Mouse (Mus musculus): ENCODE results near the gene Csnk1g1. TPM values are rescaled to one million over a fixed set of nuclear protein-coding genes. Genes with fewer than 3 reads are reported as not detected.

The Csnk1g1 gene
- polyA plus RNA-seq, 1 experiment, result 69.5 TPM

DNA sequence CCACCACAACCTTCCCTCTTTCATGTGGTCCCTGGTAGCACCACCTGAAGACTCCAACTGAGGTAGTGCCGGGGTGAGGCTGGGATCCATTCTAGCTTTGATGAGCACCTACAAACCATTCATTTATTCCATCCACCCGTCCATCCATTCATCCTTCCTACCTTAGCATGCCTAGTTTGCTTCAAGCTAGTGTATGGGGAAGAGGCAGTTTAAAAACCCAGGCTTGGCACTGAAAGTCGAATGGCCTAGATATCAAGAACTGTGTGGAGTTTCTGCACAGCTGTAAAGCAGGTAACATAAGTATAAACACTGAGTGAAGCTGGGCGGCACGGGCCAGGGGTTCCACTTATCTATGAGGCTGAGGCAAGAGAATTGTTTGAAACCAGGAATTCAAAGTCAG is 161.4 kb downstream of the Csnk1g1 start:
- Histone ChIP-seq H3K27me3 (ENCODE audit: control insufficient read depth, insufficient read depth, low read length, poor library complexity, severe bottlenecking) (peaks cover 2% of the 10 kb centered on the region; the same call in 1 of the 2 replicates), H3K9ac (ENCODE audit: low read depth, poor library complexity, severe bottlenecking) (no peak overlapping the region), H3K9me3 (replicated peaks; ENCODE audit: control insufficient read depth, insufficient read depth, low read length, poor library complexity, severe bottlenecking) (no peaks in the 10 kb centered on the region; the same call in 1 of the 2 replicates), H3K27ac (ENCODE audit: insufficient read depth, low read length) (no peak overlapping the region), H3K36me3 (ENCODE audit: control insufficient read depth, insufficient read depth, low read length, poor library complexity, severe bottlenecking) (peaks cover 11% of the 10 kb centered on the region), H3K4me3 (ENCODE audit: low read depth, low read length) (no peak overlapping the region), H3K4me1 (ENCODE audit: control insufficient read depth, insufficient read depth, low read length) (peaks cover 5% of the 10 kb centered on the region)
- TF ChIP-seq EP300 (IDR thresholded peaks at IDR 0.05; ENCODE audit: insufficient read depth, low read depth, low read length) (no peak), POLR2A (IDR thresholded peaks at IDR 0.05; ENCODE audit: insufficient read depth, low read length) (no peak), CTCF (IDR thresholded peaks at IDR 0.05; ENCODE audit: low read depth, low read length) (no peak)

DNA sequence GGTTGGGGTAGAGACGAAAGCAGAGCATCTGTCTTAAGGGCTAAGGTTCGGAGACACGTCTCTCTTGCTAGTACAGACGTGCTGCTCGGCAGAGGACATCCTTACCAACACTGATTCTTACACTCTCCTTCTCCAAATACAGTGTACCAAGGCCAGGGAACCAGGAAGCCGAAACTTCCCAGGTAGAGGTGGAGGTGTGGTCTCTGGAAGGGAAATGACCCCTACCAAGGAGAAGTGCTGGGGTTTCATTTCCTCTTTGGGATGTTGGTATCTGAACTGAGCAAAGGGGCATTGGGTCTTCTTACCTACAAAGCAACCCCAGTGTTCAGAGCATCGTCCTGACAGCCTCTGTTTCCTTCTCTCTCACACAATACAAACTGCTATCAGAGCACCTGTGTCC is 164.0 kb downstream of the Csnk1g1 start:
- no peak overlapping the region for H3K27ac ChIP-seq (ENCODE audit: insufficient read depth, low read length)
- H3K4me1 ChIP-seq (ENCODE audit: control insufficient read depth, insufficient read depth, low read length), result peaks cover 4% of the 10 kb centered on the region
- peaks cover 2% of the 10 kb centered on the region; the same call in 1 of the 2 replicates for H3K27me3 ChIP-seq (ENCODE audit: control insufficient read depth, insufficient read depth, low read length, poor library complexity, severe bottlenecking)
- H3K9me3 ChIP-seq (replicated peaks; ENCODE audit: control insufficient read depth, insufficient read depth, low read length, poor library complexity, severe bottlenecking), result no peaks in the 10 kb centered on the region; the same call in 1 of the 2 replicates
- no peak for TF ChIP-seq CTCF (IDR thresholded peaks at IDR 0.05; ENCODE audit: low read depth, low read length)
- TF ChIP-seq EP300 (IDR thresholded peaks at IDR 0.05; ENCODE audit: insufficient read depth, low read depth, low read length), result no peak
- no peak for TF ChIP-seq POLR2A (IDR thresholded peaks at IDR 0.05; ENCODE audit: insufficient read depth, low read length)
- no peak overlapping the region for H3K4me3 ChIP-seq (ENCODE audit: low read depth, low read length)
- no peaks in the 10 kb centered on the region for H3K36me3 ChIP-seq (ENCODE audit: control insufficient read depth, insufficient read depth, low read length, poor library complexity, severe bottlenecking)
- no peak overlapping the region for H3K9ac ChIP-seq (ENCODE audit: low read depth, poor library complexity, severe bottlenecking)

- no peaks in the 10 kb centered on the region; the same call in 1 of the 2 replicates for H3K9me3 ChIP-seq (replicated peaks; ENCODE audit: control insufficient read depth, insufficient read depth, low read length, poor library complexity, severe bottlenecking)
- H3K9ac ChIP-seq (ENCODE audit: low read depth, poor library complexity, severe bottlenecking), result no peak overlapping the region
- H3K4me1 ChIP-seq (ENCODE audit: control insufficient read depth, insufficient read depth, low read length), result no peaks in the 10 kb centered on the region
- no peak overlapping the region for H3K4me3 ChIP-seq (ENCODE audit: low read depth, low read length)
- H3K27me3 ChIP-seq (ENCODE audit: control insufficient read depth, insufficient read depth, low read length, poor library complexity, severe bottlenecking), result no peaks in the 10 kb centered on the region
- TF ChIP-seq EP300 (IDR thresholded peaks at IDR 0.05; ENCODE audit: insufficient read depth, low read depth, low read length) (no peak), CTCF (IDR thresholded peaks at IDR 0.05; ENCODE audit: low read depth, low read length) (no peak)
- no peaks in the 10 kb centered on the region for H3K36me3 ChIP-seq (ENCODE audit: control insufficient read depth, insufficient read depth, low read length, poor library complexity, severe bottlenecking)
- no peak overlapping the region for H3K27ac ChIP-seq (ENCODE audit: insufficient read depth, low read length)
These were observed 169.3 kb downstream of the Csnk1g1 start for GRCm38 (mm10) chr9:66078072-66078471.

DNA sequence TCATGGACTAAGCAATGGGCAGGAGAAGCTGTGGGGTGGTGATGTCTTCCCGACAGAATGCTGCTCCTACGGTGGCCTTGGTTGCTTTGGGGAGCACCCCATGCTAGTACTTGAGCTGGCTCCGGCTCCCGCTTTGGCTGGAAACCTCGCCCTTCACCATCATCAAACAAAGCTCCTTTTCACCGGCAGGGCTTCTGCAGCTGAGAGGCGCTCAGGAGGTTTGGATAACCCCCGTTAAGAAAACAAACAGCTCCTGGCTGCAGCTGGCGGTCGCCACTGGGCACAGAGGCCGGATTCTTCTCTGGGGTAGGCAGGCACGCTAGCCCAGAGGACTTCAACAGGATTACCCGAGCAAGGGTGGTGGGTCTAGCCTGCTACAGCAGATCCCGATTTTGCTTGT is 169.8 kb downstream of the Csnk1g1 start:
- no peak overlapping the region for H3K9ac ChIP-seq (ENCODE audit: low read depth, poor library complexity, severe bottlenecking)
- no peaks in the 10 kb centered on the region; the same call in 1 of the 2 replicates for H3K9me3 ChIP-seq (replicated peaks; ENCODE audit: control insufficient read depth, insufficient read depth, low read length, poor library complexity, severe bottlenecking)
- no peaks in the 10 kb centered on the region for H3K27me3 ChIP-seq (ENCODE audit: control insufficient read depth, insufficient read depth, low read length, poor library complexity, severe bottlenecking)
- H3K27ac ChIP-seq (ENCODE audit: insufficient read depth, low read length), result no peak overlapping the region
- H3K4me3 ChIP-seq (ENCODE audit: low read depth, low read length), result no peak overlapping the region
- TF ChIP-seq POLR2A (IDR thresholded peaks at IDR 0.05; ENCODE audit: insufficient read depth, low read length) (no peak), CTCF (IDR thresholded peaks at IDR 0.05; ENCODE audit: low read depth, low read length) (no peak), EP300 (IDR thresholded peaks at IDR 0.05; ENCODE audit: insufficient read depth, low read depth, low read length) (no peak)
- no peaks in the 10 kb centered on the region for H3K4me1 ChIP-seq (ENCODE audit: control insufficient read depth, insufficient read depth, low read length)
- H3K36me3 ChIP-seq (ENCODE audit: control insufficient read depth, insufficient read depth, low read length, poor library complexity, severe bottlenecking), result no peaks in the 10 kb centered on the region

DNA sequence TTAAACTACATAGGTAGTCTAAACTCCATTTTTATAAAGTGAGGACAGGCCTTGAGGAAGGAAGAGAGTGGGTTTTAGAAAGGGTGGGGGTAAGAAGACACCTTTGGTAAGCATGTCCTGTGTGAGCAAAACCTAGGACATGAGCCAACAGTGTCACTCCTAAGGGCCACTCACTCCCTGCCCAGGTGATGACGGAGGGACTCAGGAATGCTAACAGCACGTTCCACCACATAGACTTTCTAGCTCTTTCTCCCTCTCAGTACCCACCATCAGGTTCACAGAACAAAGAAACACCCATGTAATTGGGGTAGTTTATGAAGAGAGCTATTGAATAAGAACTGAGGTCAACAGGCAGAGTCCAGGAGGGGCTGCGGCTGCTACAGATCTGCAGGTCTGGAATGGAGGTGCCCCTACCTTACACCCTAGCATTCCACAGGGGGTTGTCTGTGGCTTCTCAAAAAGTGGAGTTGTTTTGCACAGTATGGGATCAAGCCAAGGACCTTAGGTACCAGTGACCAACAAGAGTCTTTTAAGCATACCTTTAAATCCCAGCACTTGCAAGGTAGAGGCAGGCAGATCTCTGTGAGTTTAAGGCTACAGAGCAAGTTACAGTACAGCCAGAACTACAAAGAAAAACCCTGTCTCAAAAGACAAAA is 172.2 kb downstream of the Csnk1g1 start:
- Histone ChIP-seq H3K27ac (ENCODE audit: insufficient read depth, low read length) (no peak overlapping the region), H3K9me3 (replicated peaks; ENCODE audit: control insufficient read depth, insufficient read depth, low read length, poor library complexity, severe bottlenecking) (no peaks in the 10 kb centered on the region), H3K36me3 (ENCODE audit: control insufficient read depth, insufficient read depth, low read length, poor library complexity, severe bottlenecking) (no peaks in the 10 kb centered on the region), H3K4me3 (ENCODE audit: low read depth, low read length) (no peak overlapping the region), H3K4me1 (ENCODE audit: control insufficient read depth, insufficient read depth, low read length) (no peaks in the 10 kb centered on the region), H3K9ac (ENCODE audit: low read depth, poor library complexity, severe bottlenecking) (no peak overlapping the region), H3K27me3 (ENCODE audit: control insufficient read depth, insufficient read depth, low read length, poor library complexity, severe bottlenecking) (no peaks in the 10 kb centered on the region)
- TF ChIP-seq EP300 (IDR thresholded peaks at IDR 0.05; ENCODE audit: insufficient read depth, low read depth, low read length), result no peak
- TF ChIP-seq POLR2A (IDR thresholded peaks at IDR 0.05; ENCODE audit: insufficient read depth, low read length), result no peak
- no peak for TF ChIP-seq CTCF (IDR thresholded peaks at IDR 0.05; ENCODE audit: low read depth, low read length)

GRCm38 (mm10) chr9:66081999-66082398 is 173.3 kb downstream of the Csnk1g1 start:
- H3K9ac ChIP-seq (ENCODE audit: low read depth, poor library complexity, severe bottlenecking), result no peak overlapping the region
- H3K9me3 ChIP-seq (replicated peaks; ENCODE audit: control insufficient read depth, insufficient read depth, low read length, poor library complexity, severe bottlenecking), result no peaks in the 10 kb centered on the region
- H3K27me3 ChIP-seq (ENCODE audit: control insufficient read depth, insufficient read depth, low read length, poor library complexity, severe bottlenecking), result no peaks in the 10 kb centered on the region
- H3K4me1 ChIP-seq (ENCODE audit: control insufficient read depth, insufficient read depth, low read length), result no peaks in the 10 kb centered on the region
- H3K4me3 ChIP-seq (ENCODE audit: low read depth, low read length), result no peak overlapping the region
- H3K36me3 ChIP-seq (ENCODE audit: control insufficient read depth, insufficient read depth, low read length, poor library complexity, severe bottlenecking), result no peaks in the 10 kb centered on the region
- TF ChIP-seq EP300 (IDR thresholded peaks at IDR 0.05; ENCODE audit: insufficient read depth, low read depth, low read length), result no peak
- no peak for TF ChIP-seq CTCF (IDR thresholded peaks at IDR 0.05; ENCODE audit: low read depth, low read length)
- no peak for TF ChIP-seq POLR2A (IDR thresholded peaks at IDR 0.05; ENCODE audit: insufficient read depth, low read length)
- no peak overlapping the region for H3K27ac ChIP-seq (ENCODE audit: insufficient read depth, low read length)
